Mouse (Mus musculus) brain, embryonic 18.5 days (tissue): ENCODE data around the gene Gaa.
"Not testable (repeated sequence)": the region's sequence is repeated elsewhere in the genome, so short reads cannot be mapped to it uniquely, and the experiment has no call there.

Source experiments
- DNase-seq: peaks from one replicate; pipeline ENCODE4 v3.0.0-alpha.2; 2012; ENCODE audit warnings: low read depth, low spot score

The Gaa gene

DNA sequence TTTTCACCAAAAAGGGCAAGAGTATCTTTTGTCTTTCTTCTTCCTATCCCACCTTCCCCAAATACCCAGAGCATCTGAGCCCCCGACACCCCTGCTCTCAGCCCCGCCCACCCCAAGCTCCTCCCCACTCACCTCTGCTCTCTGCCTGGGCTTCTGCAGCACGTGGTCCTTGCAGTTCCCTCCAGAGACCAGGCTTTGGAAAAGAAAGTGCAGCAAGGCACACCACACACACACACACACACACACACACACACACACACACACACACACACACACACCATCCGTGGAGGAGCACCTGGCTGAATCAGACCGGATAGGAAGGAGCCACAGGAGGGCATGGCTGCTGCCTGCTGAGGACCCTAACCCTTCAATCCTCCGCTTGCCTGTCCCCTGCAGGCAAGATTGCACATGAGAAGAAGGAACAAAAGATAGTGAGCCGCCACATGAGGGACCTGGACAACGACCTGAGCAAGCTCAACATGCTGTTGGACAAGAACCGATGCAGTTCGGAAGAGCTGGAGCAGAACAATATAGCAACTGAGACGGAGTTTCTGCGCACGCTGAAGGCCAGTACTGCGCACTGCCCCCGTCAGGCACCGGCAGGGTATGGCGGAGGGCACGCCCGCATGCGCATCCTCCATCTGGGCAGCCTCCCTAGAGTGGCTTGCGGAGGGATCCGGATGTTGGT is 14.7 kb upstream of the Gaa start:
- DNase-seq, result no peak

DNA sequence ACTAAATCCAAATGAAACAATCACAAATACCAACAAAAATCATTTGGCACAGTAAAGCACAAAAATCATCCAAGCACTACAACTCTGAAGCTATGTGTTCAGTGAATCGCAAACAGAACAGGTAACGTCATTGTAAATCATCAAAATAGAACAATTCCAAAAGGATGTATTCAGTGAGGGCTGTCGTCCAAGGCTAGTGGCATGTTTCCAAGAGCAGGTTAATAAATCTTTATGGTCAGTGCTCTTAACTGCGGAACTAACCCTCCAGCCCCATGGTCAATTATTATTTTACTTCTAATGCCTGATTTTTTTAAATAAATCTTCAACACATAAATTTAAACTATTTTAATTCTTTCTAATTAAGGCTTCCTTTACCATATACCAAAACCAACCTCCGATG is 11.1 kb upstream of the Gaa start:
- DNase-seq, result not testable (repeated sequence)

DNA sequence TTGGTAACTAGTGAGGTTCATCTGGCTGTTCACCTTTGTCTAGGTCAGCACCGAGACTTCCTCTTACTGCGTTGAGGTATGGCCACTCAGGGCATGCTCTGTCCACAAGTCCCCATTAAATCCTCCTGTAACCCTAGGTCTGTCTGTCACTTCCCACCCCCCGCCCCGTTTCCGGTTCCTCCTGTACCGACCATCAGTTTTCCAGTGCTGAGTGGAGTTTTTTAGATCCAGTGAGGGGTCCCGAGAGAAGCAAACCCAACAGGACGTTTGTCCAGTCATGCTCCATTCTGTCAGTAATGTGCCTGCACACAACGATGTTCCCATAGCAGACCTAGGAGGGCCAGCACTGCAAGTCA is 9.5 kb upstream of the Gaa start:
- DNase-seq, result no peak

DNA sequence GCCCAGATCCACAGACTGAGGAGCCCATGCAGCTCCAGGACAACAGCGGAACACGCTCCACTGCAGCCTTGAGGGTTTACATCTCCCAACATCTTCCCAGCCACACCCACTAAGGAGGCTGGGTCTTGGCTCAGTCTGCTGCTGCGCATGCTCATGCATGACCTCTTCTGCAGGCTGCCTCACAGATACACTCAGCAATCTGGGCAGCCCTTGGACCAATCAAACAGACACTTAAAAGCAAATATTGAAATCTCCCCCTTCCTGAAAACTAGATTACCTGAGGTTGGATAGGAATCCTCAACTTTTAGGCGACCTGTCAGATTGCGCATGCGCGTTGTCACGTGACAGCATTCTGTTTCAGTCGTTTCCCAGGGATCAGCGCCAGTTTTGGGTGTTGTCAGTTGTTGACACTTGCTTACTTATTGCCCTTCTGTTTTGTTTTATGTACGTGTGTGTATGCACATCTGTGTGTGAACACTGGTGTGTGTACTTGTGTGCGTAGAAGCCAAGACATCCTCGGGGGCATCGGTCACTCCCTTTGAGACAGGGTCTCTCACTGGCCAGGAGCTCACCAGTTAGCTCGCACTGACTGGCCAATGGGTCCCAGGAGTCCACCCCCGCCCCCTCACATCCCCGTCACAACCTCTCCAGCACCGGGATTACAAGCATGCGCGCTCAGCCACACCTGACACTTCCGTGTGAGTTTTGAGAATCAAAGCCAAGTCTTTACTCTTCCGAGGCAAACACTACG is 8.9 kb upstream of the Gaa start:
- no peak for DNase-seq

DNA sequence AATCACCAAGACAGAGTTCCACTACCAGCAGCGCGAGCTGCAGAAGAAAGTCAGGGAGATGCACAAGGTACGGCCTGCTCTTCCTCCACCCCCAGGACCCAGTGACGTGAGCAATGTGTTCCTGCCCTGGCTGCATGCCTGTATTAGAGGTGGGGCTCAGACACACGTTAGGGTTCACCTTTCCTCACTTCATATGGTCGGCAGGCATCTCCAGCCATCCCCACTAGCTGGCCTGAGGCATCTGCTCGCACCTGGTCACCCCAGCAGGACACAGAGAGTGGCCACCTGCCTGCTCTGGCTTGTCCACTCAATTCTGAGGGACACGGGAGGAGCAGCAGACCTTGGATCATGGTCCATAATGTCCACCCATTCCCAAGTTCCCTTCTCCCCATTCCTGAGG is 7.7 kb upstream of the Gaa start:
- DNase-seq, result no peak

DNA sequence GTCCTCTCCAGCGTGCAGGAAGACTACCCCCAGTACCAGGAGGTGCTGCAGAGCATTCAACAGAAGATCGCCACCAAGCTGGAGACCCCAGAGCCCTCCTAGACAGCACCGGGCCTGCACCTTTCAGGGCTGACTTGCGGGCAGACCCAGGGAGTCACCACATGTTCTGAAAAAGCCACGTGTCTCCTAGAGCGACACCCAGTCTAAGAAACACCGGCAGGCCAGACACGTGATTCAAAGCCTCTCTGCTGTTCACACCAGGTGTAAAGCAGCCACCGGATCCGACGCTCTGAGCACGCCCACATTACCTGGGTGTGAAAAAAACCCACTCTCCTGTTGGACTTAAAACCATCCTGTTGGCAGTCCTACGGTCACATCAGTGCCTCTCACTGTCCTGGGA is 3.3 kb upstream of the Gaa start:
- DNase-seq, result no peak

DNA sequence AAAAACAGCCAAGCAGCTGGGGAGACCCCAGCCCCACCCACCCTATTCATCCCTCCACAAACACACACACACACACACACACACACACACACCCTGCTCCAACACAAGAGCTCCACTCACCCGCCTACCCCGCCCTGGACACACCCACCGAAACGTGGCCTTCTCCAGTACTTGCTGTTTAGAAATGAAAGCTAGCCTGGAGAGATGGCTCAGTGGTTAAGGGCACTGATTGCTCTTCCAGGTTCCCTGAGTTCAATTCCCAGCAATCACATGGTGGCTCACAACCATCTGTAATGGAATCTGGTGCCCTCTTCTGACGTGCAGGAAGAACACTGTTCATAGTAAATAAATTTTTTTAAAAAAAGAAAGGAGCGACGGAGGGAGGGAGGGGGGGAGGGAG is 1.9 kb upstream of the Gaa start:
- DNase-seq, result no peak

DNA sequence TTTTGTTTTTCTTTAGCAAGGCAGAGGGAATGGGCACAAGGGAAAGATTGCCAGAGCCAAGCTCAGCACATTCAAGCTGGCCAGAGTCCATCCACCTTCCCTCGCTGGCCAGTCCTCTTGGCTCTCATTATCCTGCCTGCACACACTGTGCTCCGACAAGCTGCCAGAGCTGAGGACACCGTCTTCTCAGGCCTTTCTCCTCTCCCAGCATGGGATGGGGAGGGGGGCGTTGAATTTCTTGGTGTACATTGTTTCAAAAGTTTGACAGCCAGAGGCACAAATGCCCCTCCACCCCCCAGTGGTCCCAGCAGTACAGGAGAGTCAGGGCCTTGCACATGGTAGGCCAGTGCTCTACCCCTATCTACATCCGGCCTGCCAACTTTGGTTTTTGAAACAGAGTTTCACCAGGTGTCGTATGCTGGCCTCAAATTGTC is 429 bp upstream of the Gaa start:
- DNase-seq, result no peak

DNA sequence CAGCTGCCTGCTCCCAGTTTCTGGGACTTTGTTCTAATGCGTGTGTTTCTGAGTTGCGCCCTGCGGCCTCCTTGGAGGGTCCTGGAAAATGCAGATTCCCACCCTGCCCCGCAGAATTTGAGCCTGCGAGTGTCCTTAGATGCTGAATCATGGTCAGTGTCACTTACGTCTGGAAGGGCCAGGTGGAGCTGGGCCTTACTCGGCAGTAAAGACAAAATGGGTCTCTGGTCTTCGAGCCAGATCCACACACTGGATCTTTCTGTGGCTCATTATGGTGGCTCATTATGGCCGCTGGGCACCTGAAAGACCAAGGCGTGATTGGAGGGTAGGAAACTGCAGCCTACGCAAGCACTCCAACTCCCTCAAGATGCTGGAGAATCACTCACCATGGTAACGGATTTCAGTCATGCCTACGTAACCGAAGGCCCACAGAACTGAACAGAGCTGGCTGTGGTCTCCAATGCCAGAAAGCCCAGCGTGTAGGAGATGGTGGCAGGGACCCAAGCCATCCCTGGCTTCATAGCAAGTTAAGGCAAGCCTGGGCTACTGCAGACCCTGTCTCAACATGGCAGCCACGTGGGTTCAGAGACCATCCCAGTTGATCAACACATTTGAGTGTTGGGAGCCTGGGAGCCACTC is 989 bp downstream of the Gaa start:
- no peak for DNase-seq

DNA sequence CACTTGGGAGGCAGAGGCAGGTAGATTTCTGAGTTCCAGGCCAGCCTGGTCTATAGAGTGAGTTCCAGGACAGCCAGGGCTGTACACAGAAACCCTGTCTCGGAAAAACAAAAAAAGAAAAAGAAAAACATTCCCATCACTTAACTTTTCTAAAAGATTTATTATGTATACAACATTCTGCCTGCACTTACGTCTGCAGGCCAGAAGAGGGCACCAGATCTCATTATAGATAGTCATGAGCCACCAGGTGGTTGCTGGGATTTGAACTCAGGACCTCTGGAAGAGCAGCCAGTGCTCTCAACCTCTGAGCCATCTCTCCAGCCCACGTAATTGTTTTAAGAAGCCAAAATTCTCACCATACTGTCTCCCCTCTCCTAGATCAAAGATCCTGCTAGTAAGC is 4.8 kb downstream of the Gaa start:
- DNase-seq, result not testable (repeated sequence)

DNA sequence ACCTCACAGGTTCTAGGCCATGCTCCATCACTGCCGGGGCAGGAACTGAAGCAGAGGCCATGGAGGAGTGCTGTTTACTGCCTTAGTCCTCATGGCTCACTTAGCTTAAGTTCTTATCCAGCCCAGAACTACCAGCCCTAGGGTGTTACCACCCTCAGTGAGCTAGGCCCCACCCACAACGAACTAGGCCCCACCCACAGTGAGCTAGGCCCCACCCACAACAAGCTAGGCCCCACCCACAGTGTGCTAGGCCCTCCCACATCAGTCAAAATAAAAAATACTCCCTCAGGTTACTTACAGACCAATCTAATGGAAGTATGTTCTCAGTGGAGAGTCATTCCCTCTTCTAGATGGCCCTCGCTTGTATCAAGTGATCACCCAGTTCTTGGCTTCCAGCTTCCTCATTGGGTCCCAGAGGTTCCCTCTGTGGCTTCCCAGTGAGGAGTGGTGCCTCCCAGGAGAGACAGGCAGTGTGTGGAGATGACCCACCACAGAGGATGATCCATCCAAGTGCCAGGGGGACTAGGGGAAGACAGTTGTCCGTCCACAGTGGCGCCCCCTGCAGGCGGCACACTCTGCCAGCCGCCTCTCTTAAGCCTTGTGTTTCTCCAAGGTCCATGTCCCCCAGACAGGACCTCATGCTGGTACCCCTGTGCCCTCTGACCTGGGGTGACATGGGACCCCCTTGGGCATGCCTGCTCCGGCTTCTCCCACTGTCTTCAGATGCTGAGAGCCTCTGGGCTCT is 5.7 kb downstream of the Gaa start:
- DNase-seq, result no peak

DNA sequence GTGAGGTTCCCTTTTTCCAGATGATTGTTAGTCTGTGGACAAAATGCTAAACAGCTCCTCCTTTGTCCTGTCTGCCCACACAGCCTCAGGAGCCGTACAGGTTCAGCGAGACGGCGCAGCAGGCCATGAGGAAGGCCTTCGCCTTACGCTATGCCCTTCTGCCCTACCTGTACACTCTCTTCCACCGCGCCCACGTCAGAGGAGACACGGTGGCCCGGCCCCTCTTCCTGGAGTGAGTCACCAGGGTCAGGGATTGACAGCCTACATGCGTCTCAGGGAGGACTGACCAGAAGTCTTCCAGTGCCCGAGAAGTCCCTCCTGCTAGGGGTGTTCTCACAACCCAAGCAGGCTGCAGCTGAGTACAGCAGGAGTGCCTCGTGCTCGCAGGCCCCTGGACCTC is 13.3 kb downstream of the Gaa start:
- no peak for DNase-seq

DNA sequence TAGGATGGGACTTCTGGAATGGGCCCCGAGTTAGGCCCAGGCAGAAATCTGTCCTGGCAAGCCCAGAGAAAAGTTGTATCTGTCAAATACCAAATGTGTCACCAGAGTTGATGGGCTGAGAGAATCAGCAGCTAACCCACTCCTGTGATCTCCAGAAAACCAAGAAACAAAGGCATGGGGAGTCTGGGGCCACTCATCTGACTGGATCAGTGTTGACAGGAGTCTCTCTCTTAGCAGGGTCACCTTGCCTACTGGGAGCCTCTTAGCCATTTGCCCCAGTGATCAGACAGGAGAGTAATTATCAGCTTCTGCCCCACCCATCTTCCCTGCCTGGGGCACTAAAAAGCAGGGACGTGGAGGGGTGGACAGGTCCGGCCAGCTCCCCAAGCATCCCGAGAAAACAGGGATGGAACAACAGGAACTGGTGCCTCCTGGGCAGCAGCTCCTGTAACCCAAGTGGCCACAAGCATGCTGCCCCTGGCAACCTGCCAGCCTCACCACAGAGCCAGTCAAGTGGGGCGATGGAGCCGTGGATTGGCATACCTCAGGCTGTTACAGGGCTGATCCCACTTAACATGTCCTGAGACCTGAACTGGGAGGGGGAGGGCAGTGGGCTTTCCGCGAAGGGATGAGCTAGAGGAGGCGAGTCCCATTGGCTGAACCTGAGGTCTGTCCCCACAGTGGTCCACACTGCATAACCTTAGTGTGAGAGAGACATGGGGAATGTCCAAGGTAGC is 18.3 kb downstream of the Gaa start:
- no peak for DNase-seq

DNA sequence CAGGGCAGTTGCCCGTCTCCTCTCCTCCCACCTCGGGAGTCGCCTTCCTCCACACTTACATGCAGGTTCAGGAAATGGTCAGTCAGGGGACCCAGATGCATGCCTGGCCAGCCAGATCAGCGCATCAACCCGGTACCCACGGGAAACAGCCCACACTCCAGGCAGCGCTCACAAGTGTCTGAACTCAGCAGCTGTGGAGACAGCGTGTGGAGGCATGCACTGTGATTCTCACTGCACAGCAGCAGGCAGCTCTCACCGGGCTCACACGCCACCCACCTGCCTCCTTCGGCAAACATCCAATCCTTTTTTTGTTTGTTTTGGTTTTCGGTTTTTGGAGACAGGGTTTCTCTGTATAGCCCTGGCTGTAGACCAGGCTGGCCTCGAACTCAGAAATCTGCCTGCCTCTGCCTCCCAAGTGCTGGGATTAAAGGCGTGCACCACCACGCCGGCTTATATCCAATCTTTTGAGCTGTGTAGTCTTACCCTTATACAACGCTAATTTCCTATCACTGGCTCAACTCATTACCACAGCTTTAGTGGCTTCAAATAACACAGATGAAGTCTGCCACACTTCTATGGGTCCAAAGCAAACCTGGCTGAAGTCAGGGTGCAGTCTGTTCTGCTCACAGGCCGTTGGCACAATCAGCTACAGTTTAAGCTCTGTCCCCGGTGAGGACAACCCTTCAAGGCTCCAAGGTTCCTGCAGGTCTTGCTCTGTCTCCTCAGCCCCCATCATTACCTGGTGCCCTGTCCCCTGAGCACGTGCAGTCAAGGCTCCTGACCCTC is 19.7 kb downstream of the Gaa start:
- DNase-seq, result no peak

DNA sequence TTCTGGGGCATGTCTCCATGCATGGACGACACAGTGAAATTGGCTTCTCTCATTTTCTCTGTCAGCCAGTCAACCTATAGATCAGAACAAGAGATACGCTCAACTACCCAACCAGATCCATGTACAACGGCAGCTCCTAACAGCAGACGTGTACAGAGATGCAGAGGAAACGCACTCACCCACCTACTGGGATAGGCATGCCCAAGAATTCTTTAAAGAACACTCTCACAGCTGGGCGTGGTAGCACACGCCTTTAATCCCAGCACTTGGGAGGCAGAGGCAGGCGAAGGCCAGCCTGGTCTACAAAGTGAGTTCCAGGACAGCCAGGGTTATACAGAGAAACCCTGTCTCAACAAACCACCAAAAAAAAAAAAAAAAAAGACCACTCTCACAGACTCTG is 25.2 kb downstream of the Gaa start:
- not testable (repeated sequence) for DNase-seq

DNA sequence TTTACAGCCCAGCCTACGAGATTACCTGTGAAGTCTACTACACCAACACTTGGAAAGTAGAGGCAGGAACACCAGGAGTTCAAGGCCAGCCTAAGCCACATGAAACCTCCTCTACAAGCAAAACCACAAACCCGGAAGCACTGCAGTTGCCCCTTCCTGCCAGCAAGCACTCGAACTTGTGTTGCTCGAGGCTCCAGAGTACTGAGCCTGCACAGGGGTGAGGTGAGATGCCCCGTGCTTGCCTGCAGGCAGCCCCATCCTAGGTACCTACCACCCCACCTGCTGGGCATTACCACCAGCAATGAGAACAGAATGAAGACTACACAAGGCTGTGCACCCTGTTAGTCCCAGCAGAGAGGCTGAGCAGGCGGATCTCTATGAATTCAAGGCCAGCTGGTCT is 30.3 kb downstream of the Gaa start:
- no peak for DNase-seq

DNA sequence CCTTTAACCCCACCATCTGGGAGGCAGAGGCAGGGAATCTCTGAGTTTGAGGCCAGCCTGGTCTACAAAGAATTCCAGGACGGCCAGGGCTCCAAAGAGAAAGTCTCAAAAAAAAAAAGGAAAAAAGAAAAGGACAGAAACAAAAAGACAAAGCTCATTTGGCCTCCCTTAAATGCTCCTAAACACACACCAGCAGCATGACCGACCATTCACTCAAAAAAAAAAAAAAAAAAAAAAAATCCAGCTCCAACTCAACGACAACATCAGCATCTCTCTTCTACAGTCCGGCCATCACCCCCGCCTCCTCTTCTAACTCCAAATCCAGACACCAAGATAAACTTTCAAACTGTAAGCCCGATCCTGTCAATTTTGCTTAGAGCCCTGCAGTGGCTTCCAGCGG is 31.2 kb downstream of the Gaa start:
- no peak for DNase-seq

DNA sequence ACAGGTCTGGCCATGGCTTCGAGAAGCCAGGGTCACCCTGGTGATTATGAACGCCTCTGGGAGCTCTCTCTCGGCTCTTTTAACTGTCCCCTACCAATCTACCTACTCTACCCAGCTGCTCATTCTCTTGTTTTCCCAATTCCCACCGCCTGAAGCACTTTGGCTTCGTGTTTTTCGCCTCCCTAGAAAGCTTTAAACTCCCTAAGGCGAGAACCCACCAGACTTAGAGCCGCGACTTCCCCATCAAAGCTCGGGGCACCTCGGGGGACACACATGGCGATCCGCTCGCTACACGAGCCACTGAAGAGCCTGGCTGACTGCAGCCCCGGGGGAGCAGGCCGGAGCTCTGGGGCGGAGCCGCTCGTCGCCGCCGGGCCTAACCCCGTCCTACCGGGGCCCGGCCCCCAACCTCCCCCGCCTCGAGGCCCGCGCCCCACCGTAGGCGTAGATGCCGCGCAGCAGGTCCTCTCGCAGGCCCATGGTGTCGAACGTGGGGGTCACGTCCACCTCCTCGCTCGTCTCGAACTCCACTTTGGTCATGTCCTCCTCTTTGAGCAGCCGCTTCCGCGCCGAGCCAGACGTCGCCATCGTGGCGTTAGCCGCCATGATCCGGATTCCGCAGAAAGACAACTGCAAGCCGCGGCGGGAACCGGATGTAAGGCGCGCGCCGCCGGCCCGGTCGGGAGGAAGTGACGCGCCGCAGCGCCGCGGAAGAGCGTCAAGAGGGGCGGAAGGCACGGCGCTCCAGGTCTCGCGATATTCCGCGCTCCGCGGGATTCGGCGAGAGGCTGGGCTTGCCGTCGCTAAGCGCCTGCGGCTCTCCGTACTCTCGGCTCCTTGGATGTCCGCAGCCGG is 31.9 kb downstream of the Gaa start, which contains the start of gene Eif4a3:
TSS of gene Eif4a3 (minus strand) at position 699 of the 855 bp plus-strand sequence.
- DNase-seq, result peak; percentile 93

DNA sequence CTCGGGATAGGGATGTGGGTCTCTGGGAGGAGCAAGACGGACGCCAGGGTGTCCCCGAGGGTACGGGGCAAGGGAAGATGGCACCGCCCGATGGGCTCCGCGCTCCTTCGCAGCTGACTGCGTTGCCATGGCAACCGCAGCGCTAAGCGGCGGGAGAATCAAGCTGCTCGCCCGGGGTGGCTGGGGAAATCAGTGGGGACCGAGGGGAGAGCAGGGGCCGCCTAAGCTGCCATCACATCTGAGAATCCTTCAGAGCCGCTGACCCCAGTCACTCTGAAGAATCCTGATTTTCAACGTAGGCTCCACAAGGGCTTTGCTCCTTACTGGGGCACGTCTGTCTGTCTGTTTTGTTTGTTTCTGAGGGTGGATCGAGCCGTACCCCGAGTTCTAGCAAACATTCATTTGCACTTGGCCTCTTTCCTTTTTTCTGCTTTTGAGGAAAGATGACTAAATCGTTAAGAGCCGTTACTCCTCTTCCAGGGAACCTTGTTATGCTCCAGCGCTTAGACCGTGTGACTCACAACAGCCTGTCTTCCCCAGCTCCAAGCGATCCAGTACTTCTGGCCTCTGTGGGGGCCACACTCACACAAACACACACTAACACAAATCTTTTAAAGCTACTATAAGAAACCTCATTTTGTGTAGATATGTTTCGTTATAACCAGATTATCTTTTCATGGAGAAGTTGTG is 32.7 kb downstream of the Gaa start:
- no peak for DNase-seq
